Mouse (Mus musculus): Measurements from ENCODE around the gene Gramd1c. TPM values are rescaled to one million over a fixed set of nuclear protein-coding genes. Genes with fewer than 3 reads are reported as not detected.
A peak's percentile ranks its signal among the peaks of the same experiment; 100 is the strongest.

Gramd1c gene
- polyA plus RNA-seq, 2 experiments, result 1.6 to 2.2 TPM

GRCm38 (mm10) chr16:44102925-44103324 is 39.8 kb upstream of the Gramd1c start:
- DNase-seq (ENCODE audit: low read depth in 3 of 3, low spot score in 3 of 3) (no peak), ATAC-seq (ENCODE audit: insufficient read depth) (no peak)
- no peaks in the 10 kb centered on the region for H3K9me3 ChIP-seq (ENCODE audit: control insufficient read depth, low read length)
- H3K9ac ChIP-seq (replicated peaks), result no peak overlapping the region
- H3K27me3 ChIP-seq (ENCODE audit: control insufficient read depth, insufficient read depth, low read length), result no peaks in the 10 kb centered on the region
- no peaks in the 10 kb centered on the region for H3K4me1 ChIP-seq (replicated peaks; ENCODE audit: control insufficient read depth in 2 of 2, insufficient read depth in 2 of 2, low read length in 1 of 2)
- H3K27ac ChIP-seq, result no peak overlapping the region
- H3K4me3 ChIP-seq (ENCODE audit: insufficient read depth in 1 of 2, low read depth in 2 of 2, low read length in 2 of 2), result no peak overlapping the region
- H3K4me2 ChIP-seq (ENCODE audit: low read depth), result no peak overlapping the region
- H3K36me3 ChIP-seq (replicated peaks; ENCODE audit: control insufficient read depth, insufficient read depth, low read depth), result peaks cover 13% of the 10 kb centered on the region
- WGBS (ENCODE audit: insufficient replicate concordance), result 81% methylated on average over 2 of the region's 2 CpGs
- TF ChIP-seq EP300 (IDR thresholded peaks at IDR 0.05; ENCODE audit: low read depth) (no peak), CTCF (IDR thresholded peaks at IDR 0.05; ENCODE audit: low read depth) (peak; percentile 24; the same call in 1 of the 2 replicates)

DNA sequence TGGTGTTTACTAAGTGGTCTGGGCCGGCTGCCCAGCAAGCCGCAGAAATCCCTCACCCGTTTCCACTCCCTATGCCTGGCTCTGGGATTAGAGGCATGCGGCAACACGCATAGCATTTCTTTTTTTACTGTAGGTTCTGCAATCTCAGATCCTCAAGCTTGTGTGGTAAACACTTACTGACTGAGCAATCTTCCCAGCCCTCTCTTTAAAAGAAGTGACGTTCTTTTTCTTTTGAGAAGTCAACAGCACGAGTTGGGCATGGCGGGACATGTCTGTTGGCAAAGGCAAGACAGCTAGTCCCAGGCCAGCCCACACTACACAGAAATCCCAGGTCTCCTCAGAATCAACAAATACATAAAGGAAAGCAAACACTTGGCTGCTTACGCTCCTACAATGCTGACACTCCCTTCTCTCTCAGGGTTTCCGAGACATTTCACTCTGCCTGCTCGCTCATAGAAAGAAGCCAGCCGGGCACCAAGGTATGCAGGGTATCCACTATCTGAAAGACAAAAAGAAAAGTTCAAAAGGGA is 38.1 kb upstream of the Gramd1c start:
- Histone ChIP-seq H3K36me3 (replicated peaks; ENCODE audit: control insufficient read depth, insufficient read depth, low read depth) (peaks cover 10% of the 10 kb centered on the region), H3K4me2 (ENCODE audit: low read depth) (no peak overlapping the region), H3K9me3 (ENCODE audit: control insufficient read depth, low read length) (no peaks in the 10 kb centered on the region), H3K27ac (no peak overlapping the region), H3K4me3 (ENCODE audit: insufficient read depth in 1 of 2, low read depth in 2 of 2, low read length in 2 of 2) (no peak overlapping the region), H3K27me3 (ENCODE audit: control insufficient read depth, insufficient read depth, low read length) (no peaks in the 10 kb centered on the region), H3K9ac (replicated peaks) (no peak overlapping the region), H3K4me1 (replicated peaks; ENCODE audit: control insufficient read depth in 2 of 2, insufficient read depth in 2 of 2, low read length in 1 of 2) (no peaks in the 10 kb centered on the region)
- 84% methylated on average over 12 of the region's 12 CpGs for WGBS (ENCODE audit: insufficient replicate concordance)
- DNase-seq (ENCODE audit: low read depth in 3 of 3, low spot score in 3 of 3) (no peak), ATAC-seq (ENCODE audit: insufficient read depth) (no peak)
- TF ChIP-seq EP300 (IDR thresholded peaks at IDR 0.05; ENCODE audit: low read depth), result no peak

DNA sequence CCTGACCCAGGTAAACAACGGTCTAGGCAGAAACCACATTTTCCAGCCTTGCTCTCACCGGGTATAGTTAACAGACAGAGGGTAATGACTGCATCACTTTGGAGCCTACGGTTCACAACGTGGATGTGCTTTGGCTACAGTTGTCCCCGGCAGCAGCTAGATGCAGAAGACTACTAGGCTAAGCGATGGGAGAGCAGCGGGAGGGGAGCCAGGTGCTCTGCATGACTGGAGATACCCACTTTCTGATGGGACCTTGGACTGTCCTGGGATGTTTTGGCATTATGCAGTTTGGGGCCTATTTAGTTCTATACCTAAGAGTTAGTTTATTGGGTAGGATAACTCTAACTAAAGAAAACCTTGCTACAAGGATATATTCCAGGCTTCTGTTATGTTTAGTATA is 36.2 kb upstream of the Gramd1c start:
- no peak for DNase-seq (ENCODE audit: low read depth in 3 of 3, low spot score in 3 of 3)
- no peak for ATAC-seq (ENCODE audit: insufficient read depth)
- Histone ChIP-seq H3K4me1 (replicated peaks; ENCODE audit: control insufficient read depth in 2 of 2, insufficient read depth in 2 of 2, low read length in 1 of 2) (no peaks in the 10 kb centered on the region), H3K9ac (replicated peaks) (no peak overlapping the region), H3K9me3 (ENCODE audit: control insufficient read depth, low read length) (no peaks in the 10 kb centered on the region), H3K4me3 (ENCODE audit: insufficient read depth in 1 of 2, low read depth in 2 of 2, low read length in 2 of 2) (no peak overlapping the region), H3K4me2 (ENCODE audit: low read depth) (no peak overlapping the region), H3K27me3 (ENCODE audit: control insufficient read depth, insufficient read depth, low read length) (no peaks in the 10 kb centered on the region), H3K27ac (no peak overlapping the region), H3K36me3 (replicated peaks; ENCODE audit: control insufficient read depth, insufficient read depth, low read depth) (peaks cover 12% of the 10 kb centered on the region)
- TF ChIP-seq EP300 (IDR thresholded peaks at IDR 0.05; ENCODE audit: low read depth), result no peak
- TF ChIP-seq CTCF (IDR thresholded peaks at IDR 0.05; ENCODE audit: low read depth), result no peak
- WGBS (ENCODE audit: insufficient replicate concordance), result 85% methylated on average over 7 of the region's 7 CpGs

GRCm38 (mm10) chr16:44087650-44088049 is 24.5 kb upstream of the Gramd1c start:
- peaks cover 5% of the 10 kb centered on the region; the same call in 1 of the 2 replicates for H3K36me3 ChIP-seq (replicated peaks; ENCODE audit: control insufficient read depth, insufficient read depth, low read depth)
- TF ChIP-seq EP300 (IDR thresholded peaks at IDR 0.05; ENCODE audit: low read depth) (no peak), CTCF (IDR thresholded peaks at IDR 0.05; ENCODE audit: low read depth) (no peak)

GRCm38 (mm10) chr16:44061341-44061740 is 1.8 kb downstream of the Gramd1c start:
- peaks cover 0 to 7% of the 10 kb centered on the region in 2 experiments; a peak in 1 of 4 replicates for H3K4me1 ChIP-seq (replicated peaks; ENCODE audit: control insufficient read depth in 2 of 2, insufficient read depth in 2 of 2, low read length in 1 of 2)
- no peak overlapping the region for H3K9ac ChIP-seq (replicated peaks)
- WGBS (ENCODE audit: insufficient replicate concordance), result 70% methylated on average over 15 of the region's 15 CpGs
- DNase-seq (ENCODE audit: low read depth in 3 of 3, low spot score in 3 of 3) (no peak), ATAC-seq (ENCODE audit: insufficient read depth) (no peak)
- H3K27me3 ChIP-seq (ENCODE audit: control insufficient read depth, insufficient read depth, low read length), result no peaks in the 10 kb centered on the region
- no peaks in the 10 kb centered on the region for H3K9me3 ChIP-seq (ENCODE audit: control insufficient read depth, low read length)
- TF ChIP-seq EP300 (IDR thresholded peaks at IDR 0.05; ENCODE audit: low read depth) (no peak), CTCF (IDR thresholded peaks at IDR 0.05; ENCODE audit: low read depth) (no peak)
- no peak overlapping the region for H3K4me3 ChIP-seq (ENCODE audit: insufficient read depth in 1 of 2, low read depth in 2 of 2, low read length in 2 of 2)
- no peak overlapping the region for H3K27ac ChIP-seq
- no peaks in the 10 kb centered on the region for H3K36me3 ChIP-seq (replicated peaks; ENCODE audit: control insufficient read depth, insufficient read depth, low read depth)
- no peak overlapping the region for H3K4me2 ChIP-seq (ENCODE audit: low read depth)

More at GRCm38 (mm10) chr16:44087650-44088049, 24.5 kb upstream of the Gramd1c start:
- H3K9me3 ChIP-seq (ENCODE audit: control insufficient read depth, low read length), result no peaks in the 10 kb centered on the region
- ATAC-seq (ENCODE audit: insufficient read depth), result no peak
- no peak overlapping the region for H3K9ac ChIP-seq (replicated peaks)
- DNase-seq (ENCODE audit: low read depth in 3 of 3, low spot score in 3 of 3), result no peak
- WGBS (ENCODE audit: insufficient replicate concordance), result 28% methylated on average over 2 of the region's 2 CpGs
- no peaks in the 10 kb centered on the region for H3K27me3 ChIP-seq (ENCODE audit: control insufficient read depth, insufficient read depth, low read length)
- H3K27ac ChIP-seq, result no peak overlapping the region
- no peaks in the 10 kb centered on the region for H3K4me1 ChIP-seq (replicated peaks; ENCODE audit: control insufficient read depth in 2 of 2, insufficient read depth in 2 of 2, low read length in 1 of 2)
- H3K4me2 ChIP-seq (ENCODE audit: low read depth), result no peak overlapping the region
- H3K4me3 ChIP-seq (ENCODE audit: insufficient read depth in 1 of 2, low read depth in 2 of 2, low read length in 2 of 2), result no peak overlapping the region

All from liver, embryonic 14.5 days (tissue).